Mouse (Mus musculus) heart, postnatal 36 days (tissue): ENCODE data around the gene Vcan. TPM values are rescaled to one million over a fixed set of nuclear protein-coding genes. Genes with fewer than 3 reads are reported as not detected.
"Not testable (repeated sequence)": the region's sequence is repeated elsewhere in the genome, so short reads cannot be mapped to it uniquely, and the experiment has no call there.

Experiments
- DNase-seq, 2 experiments: peaks; one replicate each; pipeline ENCODE4 v3.0.0; 2021 to 2022
- intact Hi-C: fragments of 180-260 bp; cut with DNase I; formaldehyde crosslinking; loops from one replicate; pipeline ENCODE4 v1.15.1; 2025
- total RNA-seq, 2 experiments: library from RNA; stranded (reverse); gene quantifications; 2 replicates each; pipeline ENCODE4 v1.2.3; 2021

Vcan gene
- 1 to 10 TPM; 8.5 to 9.7 TPM for total RNA-seq

GRCm38 (mm10) chr13:89741766-89742685 is at the start of gene Vcan:
TSS of gene Vcan (minus strand) at chr13:89742509.
- intact Hi-C loops: loop anchor here (5.0 kb wide), 1 partner anchor 345 kb away; the partner anchor contains the start of genes Tmem167 and Xrcc4
- DNase-seq: peak; percentile 34 to 44

GRCm38 (mm10) chr13:89791475-89791874 is 49.2 kb upstream of the Vcan start:
- intact Hi-C loops: no loop called here
- DNase-seq: no peak

DNA sequence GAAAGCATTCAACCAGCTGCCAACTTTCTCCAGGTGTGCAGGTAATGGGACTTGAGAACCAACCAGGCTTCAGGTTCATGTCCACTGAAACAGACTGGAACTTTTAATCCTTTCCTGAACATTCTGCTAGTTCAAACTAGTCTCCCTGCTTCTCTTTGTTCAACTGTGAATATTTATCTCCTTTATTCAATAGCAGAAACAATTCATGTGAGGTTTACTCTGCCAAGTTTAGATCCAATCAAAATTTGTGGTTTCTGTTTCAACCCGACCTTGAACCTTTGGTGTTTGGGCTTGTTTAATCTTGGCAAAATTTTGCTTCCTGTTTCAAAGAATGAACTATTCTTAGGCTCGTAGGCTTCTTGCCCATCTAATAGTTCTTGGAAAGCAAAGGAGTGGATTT is 40.6 kb upstream of the Vcan start:
- intact Hi-C loops: no loop called here
- DNase-seq: no peak

GRCm38 (mm10) chr13:89780276-89780675 is 38.0 kb upstream of the Vcan start:
- intact Hi-C loops: no loop called here
- no peak for DNase-seq

DNA sequence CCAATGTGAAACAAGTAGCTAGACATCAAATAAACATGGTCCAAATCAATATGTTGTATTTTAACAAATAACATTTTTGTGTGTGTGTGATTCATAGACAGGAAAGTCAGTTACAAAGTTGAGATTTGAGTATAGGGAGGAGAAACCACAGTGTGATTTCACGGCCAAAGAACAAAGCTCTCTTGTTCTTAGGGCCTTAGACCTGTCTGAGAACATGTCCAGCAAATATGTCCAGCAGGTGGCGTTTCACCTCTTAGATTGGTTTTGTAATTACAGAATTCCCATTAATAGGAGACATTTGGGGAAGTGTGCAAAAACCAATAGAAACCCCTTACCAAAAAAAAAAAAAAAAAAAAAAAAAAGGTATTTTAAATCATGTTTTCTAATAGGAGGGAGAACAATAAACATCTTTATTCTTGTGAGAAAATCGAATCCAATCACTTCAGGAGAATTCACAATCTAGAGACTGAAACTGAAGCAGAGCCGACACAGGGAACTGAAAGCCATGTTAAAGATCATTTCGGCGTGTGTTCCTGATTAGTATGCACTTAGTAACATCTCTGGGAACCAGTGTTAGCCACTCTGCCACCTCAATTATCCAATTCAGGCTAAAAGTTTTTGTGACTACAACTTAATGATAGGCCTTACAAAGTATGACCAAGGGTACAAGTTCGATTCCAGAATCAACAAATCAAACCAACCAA is 37.1 kb upstream of the Vcan start:
- intact Hi-C loops: loop anchor here (1.0 to 5.0 kb wide), 4 partner anchors 112 to 1107 kb away; no protein-coding TSS in a partner anchor
- DNase-seq: peak; percentile 61 to 72

- no peak for DNase-seq
- intact Hi-C loops: loop anchor here (2.0 to 5.0 kb wide), 3 partner anchors 110 to 1109 kb away; no protein-coding TSS in a partner anchor
Observed at GRCm38 (mm10) chr13:89777764-89778163, 35.5 kb upstream of the Vcan start.

GRCm38 (mm10) chr13:89777146-89777545 is 34.8 kb upstream of the Vcan start:
- DNase-seq: no peak
- intact Hi-C loops: loop anchor here (5.0 kb wide), 2 partner anchors 110 to 740 kb away; no protein-coding TSS in a partner anchor

DNA sequence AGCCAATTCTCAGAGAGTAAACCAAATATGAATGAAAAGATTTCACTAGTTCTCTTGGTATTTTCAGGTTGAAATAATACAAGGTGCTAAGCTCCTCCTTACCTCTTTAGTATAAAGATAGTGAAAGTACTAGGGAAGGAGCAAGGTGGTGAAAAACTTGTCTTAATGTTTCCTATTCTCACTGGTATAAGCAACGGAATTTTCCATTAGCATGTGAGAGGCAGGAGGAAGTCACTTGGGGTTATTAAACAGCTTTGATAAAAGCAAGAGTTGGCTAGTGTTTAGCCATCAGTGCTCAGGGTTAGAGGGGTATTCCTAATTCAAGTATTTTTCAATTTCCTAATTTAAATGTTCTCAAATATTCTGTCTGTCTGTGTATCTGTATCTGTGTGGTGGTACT is 24.2 kb upstream of the Vcan start:
- DNase-seq: no peak
- intact Hi-C loops: no loop called here

DNA sequence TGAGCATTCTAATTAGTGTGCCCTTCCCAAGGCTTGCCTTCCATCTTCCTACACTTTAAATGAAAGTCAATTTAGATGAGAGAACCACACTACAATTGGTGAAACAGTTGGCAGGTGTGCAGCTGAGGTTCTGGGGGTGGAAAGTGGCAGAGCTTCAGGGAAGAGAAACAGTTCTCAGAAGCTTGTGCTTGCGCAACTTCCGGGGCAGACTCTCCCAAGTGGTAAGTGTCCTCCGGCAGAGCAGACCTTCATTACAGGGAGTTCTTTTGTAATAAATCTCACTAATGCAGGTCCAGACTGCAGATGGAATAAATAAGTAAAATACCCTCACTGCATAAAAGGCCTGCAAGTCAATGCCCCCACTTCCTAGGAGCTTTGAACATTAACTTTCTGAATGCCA is 23.7 kb upstream of the Vcan start:
- intact Hi-C loops: no loop called here
- no peak for DNase-seq

DNA sequence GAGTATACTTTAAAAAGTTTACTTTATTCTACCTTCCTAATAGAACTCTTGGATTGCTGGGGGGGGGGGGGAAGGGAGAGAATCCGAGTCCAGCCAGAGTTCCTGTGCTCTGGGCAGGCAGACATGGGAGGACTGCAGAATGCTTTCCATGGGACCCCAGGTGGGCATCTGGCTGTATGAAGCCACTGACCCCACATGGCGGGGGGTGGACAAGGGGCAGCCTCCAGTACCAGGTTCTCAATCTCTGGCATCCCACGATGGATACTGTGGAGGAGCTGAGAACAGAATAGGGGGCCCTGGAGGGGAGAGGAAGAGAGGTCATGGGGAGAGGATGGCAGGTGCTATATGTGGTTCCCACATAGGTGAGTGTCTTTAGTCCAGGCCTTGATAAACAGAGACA is 20.0 kb upstream of the Vcan start:
- DNase-seq: no peak
- intact Hi-C loops: no loop called here

DNA sequence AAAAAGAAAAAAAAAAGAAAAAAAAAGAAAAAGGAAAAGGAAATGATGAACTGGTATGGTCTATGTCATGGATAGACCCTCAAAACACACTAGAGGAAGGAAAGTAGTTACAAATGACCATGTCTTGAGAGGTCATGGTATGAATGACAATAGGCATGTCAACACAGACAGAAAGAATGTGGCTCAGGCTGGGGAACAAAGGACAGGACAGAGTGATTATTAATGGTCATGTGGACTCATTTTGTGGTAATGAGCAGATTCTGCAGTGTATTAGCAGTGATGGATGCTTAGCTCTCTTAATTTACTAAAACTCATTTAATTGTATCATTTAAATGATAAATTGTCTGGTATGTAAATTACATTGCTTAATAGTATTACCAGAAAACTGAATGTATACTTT is 14.0 kb upstream of the Vcan start:
- intact Hi-C loops: no loop called here
- no peak for DNase-seq

- DNase-seq, intact Hi-C loops: not testable (repeated sequence)
Observed at GRCm38 (mm10) chr13:89750562-89750961, 8.3 kb upstream of the Vcan start.

DNA sequence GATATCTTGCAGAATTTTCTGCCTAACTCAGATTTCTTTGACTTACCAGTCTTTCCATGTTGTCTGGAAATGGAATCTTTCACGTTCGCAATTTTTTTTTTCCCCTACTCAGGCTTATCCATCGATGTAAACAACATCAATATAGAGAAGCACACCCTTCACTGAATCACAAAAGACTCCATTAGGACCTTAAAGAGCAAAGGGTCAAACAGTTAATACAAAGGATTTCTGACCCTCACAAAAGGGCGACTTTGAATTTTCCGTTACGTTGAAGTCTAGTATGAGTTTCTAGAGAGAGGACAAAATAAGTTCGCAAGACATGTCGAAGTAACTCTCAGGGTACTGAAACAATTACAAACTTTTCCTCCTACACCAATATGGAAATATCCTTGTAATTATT is 892 bp upstream of the Vcan start:
- DNase-seq: no peak
- intact Hi-C loops: loop anchor here (5.0 kb wide), 1 partner anchor 344 kb away; the partner anchor contains the start of genes Tmem167 and Xrcc4

- intact Hi-C loops: loop anchor here (5.0 kb wide), 1 partner anchor 345 kb away; the partner anchor contains the start of genes Tmem167 and Xrcc4
- DNase-seq: no peak
Observed at GRCm38 (mm10) chr13:89742686-89743200, 434 bp upstream of the Vcan start.

- peak in 1 of 2 experiments; percentile 22 for DNase-seq
- intact Hi-C loops: loop anchor here (5.0 kb wide), 1 partner anchor 346 kb away; the partner anchor contains the start of genes Tmem167 and Xrcc4
Observed at GRCm38 (mm10) chr13:89741116-89741551, 1.2 kb downstream of the Vcan start.

GRCm38 (mm10) chr13:89740243-89741115 is 1.8 kb downstream of the Vcan start:
- DNase-seq: peak; percentile 55 to 74
- intact Hi-C loops: loop anchor here (5.0 kb wide), 1 partner anchor 347 kb away; the partner anchor contains the start of genes Tmem167 and Xrcc4

GRCm38 (mm10) chr13:89739696-89740242 is 2.5 kb downstream of the Vcan start:
- no peak for DNase-seq
- intact Hi-C loops: loop anchor here (5.0 kb wide), 1 partner anchor 348 kb away; the partner anchor contains the start of genes Tmem167 and Xrcc4

DNA sequence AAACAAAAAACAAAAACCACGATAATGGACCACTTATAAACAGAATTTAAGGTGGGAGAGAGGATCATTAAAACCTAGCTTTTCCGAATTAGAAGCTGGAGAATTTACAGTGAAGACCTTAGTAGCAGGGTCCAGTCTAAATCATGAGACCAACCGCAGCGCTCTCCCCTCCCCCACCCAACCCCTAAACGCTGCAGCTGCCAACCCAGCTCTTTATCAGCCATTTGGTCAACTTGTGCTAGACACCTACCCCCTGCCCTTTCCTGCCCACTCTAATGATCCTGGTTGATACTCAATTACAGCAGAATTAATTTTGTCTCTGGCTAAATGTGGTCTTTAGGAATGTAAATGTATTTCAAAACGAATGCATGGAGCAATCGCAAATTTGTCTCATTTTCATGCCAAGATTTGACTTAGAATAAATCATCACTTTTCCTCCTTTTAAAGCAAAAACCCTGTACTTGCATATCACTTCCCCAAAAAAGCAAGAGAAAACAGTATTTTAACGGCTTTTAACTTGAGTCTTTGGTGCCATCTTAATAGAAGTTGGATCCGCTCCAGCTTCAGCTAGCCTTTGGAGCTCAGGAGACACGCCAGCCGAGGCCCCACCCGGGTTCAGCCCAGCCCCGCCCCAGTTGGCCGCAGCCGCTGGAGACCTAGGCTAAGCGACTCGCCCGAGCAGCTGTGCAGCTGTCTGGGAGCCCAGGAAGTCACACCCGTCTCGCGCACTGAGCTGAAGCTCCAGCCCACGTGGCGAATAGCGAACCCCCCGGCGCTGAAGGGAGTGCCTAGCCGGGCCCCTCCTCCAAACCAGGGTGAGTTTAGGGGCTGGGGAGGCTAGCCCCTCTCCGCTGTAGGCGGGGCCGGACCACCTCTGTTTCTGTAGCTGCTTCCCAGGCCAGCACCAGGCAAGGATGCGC is 3.3 kb downstream of the Vcan start:
- intact Hi-C loops: no loop called here
- peak; percentile 81 to 84 for DNase-seq
